Mouse (Mus musculus): Measurements from ENCODE around the gene Tbc1d7. TPM values are rescaled to one million over a fixed set of nuclear protein-coding genes. Genes with fewer than 3 reads are reported as not detected.

The Tbc1d7 gene
- polyA plus RNA-seq, 1 experiment from 2014 or later, result 20.7 TPM

DNA sequence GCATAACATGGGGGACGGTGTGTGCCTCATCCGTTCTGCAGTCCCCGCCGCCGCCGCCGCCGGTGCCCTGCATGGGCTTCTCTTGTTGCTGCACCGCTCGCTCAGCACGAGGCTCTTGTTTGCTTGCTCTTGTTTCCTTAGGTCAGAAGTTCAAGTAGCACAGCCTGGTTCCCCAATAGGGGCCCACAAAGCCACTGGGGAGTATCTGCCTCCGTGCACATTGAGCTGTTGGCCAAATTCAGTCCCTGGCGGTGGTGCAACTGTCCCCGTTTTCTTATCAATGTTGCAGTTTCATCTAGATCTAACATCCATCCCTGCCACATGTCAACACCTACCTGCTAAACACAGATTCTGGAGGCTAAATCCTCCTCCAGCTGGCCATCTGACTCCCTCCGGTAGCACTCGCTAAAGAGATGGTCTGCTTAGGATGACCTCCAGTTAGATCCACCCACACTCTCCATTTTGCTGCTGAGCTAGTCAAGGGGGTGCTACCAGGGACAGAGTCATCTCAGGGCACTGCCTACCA, 37.7 kb upstream of the Tbc1d7 start:
- Histone ChIP-seq H3K4me2 (peak overlapping the region; percentile 25), H3K4me3 (no peak overlapping the region)

GRCm38 (mm10) chr13:43206118-43206683, 34.9 kb upstream of the Tbc1d7 start:
- no peak overlapping the region for H3K27ac ChIP-seq
- no peaks in the 10 kb centered on the region for H3K36me3 ChIP-seq
- H3K9ac ChIP-seq, result no peak overlapping the region
- H3K27me3 ChIP-seq (replicated peaks), result peaks cover 24% of the 10 kb centered on the region
- no peak overlapping the region for H3K4me2 ChIP-seq
- 81% methylated on average over 12 of the region's 12 CpGs for WGBS (ENCODE audit: insufficient replicate concordance)
- H3K4me3 ChIP-seq, result no peak overlapping the region
- no peaks in the 10 kb centered on the region for H3K9me3 ChIP-seq (replicated peaks)
- no peak for ATAC-seq
- peaks cover 30% of the 10 kb centered on the region for H3K4me1 ChIP-seq

More for the DNA sequence above, 37.7 kb upstream of the Tbc1d7 start:
- Histone ChIP-seq H3K36me3 (no peaks in the 10 kb centered on the region), H3K9me3 (replicated peaks) (no peaks in the 10 kb centered on the region), H3K4me1 (peaks cover 41% of the 10 kb centered on the region), H3K27ac (no peak overlapping the region), H3K27me3 (replicated peaks) (peaks cover 23% of the 10 kb centered on the region), H3K9ac (no peak overlapping the region)
- ATAC-seq, result peak; percentile 50; the same call in 1 of the 2 replicates
- WGBS (ENCODE audit: insufficient replicate concordance), result 43% methylated on average over 16 of the region's 16 CpGs

DNA sequence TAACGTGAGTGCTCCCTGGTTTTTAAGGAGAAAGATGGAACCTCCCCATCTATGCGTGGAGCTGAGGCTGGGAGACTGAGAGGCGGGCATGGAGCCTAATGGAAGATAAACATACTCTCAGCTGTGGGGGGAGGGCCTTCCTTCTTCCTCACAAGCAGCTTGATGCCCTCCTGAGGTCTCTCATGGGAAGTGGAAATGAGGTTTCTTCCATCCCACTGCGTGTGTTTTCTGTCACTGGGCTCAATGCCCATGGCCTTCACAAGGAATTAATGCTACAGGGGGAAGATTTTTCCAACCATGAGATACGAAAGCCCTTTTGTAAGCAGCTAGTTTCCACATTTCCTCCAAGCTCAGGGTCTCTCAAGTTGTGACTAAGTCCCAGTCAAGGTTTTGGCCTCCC, 32.3 kb upstream of the Tbc1d7 start:
- Histone ChIP-seq H3K4me2 (no peak overlapping the region), H3K27me3 (replicated peaks) (peaks cover 36% of the 10 kb centered on the region), H3K27ac (no peak overlapping the region), H3K36me3 (0 out of 2 replicates have a peak, but pooled peaks cover 3% of the 10 kb centered on the region), H3K4me3 (no peak overlapping the region), H3K9me3 (replicated peaks) (no peaks in the 10 kb centered on the region), H3K9ac (no peak overlapping the region), H3K4me1 (peaks cover 7% of the 10 kb centered on the region)
- ATAC-seq, result no peak
- WGBS (ENCODE audit: insufficient replicate concordance), result 35% methylated on average over 5 of the region's 5 CpGs

DNA sequence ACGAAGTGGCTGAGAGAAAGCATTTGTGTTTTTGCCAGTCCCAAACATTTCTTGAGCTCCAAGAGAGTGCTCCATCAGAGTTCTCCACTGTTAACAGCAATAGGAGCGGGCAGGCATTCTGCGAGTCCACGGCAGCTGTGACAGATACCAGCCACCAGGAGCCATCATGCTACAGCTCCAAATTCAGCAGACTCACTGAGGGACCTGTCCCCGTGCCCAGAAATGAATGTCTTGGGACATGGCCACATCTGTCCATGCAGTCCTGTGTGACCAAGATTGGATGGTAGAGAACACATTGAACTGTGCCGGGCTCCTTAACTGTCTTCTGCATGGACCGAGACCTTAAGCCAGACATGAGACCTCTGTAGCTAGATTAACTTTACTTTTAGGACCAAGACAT, 31.9 kb upstream of the Tbc1d7 start:
- Histone ChIP-seq H3K9me3 (replicated peaks) (no peaks in the 10 kb centered on the region), H3K4me1 (peaks cover 3% of the 10 kb centered on the region; the same call in 1 of the 2 replicates), H3K4me2 (no peak overlapping the region), H3K27me3 (replicated peaks) (peaks cover 40% of the 10 kb centered on the region), H3K27ac (no peak overlapping the region), H3K4me3 (no peak overlapping the region), H3K9ac (no peak overlapping the region), H3K36me3 (0 out of 2 replicates have a peak, but pooled peaks cover 3% of the 10 kb centered on the region)
- ATAC-seq, result no peak
- WGBS (ENCODE audit: insufficient replicate concordance), result 83% methylated on average over 7 of the region's 7 CpGs

DNA sequence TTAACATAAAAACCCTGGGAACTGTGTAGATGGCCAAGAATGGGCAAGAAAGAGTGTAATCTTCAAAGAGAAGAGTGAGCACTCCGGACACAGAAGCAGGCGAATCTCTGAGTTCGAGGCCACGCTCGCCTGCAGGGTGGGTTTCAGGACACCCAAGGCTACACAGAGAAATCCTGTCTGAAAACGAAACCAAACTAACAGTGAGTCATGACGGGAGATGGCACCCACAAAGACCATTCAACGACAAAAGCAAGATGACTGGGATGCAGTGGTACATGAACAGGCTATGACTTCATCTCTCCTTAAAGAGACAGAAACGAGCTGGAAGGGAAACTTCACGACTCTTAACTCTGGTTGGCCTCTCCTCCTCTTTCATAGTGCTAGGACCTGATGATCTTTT, 31.1 kb upstream of the Tbc1d7 start:
- no peak overlapping the region for H3K4me2 ChIP-seq
- H3K9me3 ChIP-seq (replicated peaks), result no peaks in the 10 kb centered on the region
- no peaks in the 10 kb centered on the region for H3K4me1 ChIP-seq
- WGBS (ENCODE audit: insufficient replicate concordance), result 62% methylated on average over 10 of the region's 10 CpGs
- no peak overlapping the region for H3K4me3 ChIP-seq
- H3K9ac ChIP-seq, result no peak overlapping the region
- 0 out of 2 replicates have a peak, but pooled peaks cover 3% of the 10 kb centered on the region for H3K36me3 ChIP-seq
- no peak for ATAC-seq
- H3K27me3 ChIP-seq (replicated peaks), result peaks cover 49% of the 10 kb centered on the region
- no peak overlapping the region for H3K27ac ChIP-seq

DNA sequence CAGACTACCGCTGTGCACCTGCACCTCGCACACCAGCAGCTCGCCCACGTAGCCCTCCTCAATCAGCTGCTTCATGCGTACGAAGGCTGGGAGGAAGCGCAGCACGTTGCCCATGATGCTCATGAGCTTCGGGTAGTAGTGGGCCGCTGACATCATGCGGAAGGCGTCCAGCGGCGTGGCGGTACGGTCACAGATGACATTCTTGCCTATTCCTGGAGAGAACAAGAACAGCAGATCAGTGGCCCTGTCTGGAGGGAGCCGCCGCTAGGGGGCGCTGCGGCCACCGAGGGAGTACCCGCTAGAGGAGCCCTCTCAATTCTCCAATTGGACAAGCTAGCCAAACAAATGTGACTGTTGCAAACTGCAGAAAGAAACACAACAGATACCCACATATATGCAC, 29.7 kb upstream of the Tbc1d7 start:
- H3K27me3 ChIP-seq (replicated peaks), result peaks cover 61% of the 10 kb centered on the region
- ATAC-seq, result no peak
- H3K4me3 ChIP-seq, result no peak overlapping the region
- H3K36me3 ChIP-seq, result 0 out of 2 replicates have a peak, but pooled peaks cover 3% of the 10 kb centered on the region
- WGBS (ENCODE audit: insufficient replicate concordance), result 47% methylated on average over 22 of the region's 22 CpGs
- H3K4me2 ChIP-seq, result no peak overlapping the region
- no peak overlapping the region for H3K27ac ChIP-seq
- no peak overlapping the region for H3K9ac ChIP-seq
- H3K4me1 ChIP-seq, result peaks cover 10% of the 10 kb centered on the region
- H3K9me3 ChIP-seq (replicated peaks), result no peaks in the 10 kb centered on the region

- Histone ChIP-seq H3K4me3 (no peak overlapping the region), H3K4me1 (peaks cover 13% of the 10 kb centered on the region), H3K36me3 (0 out of 2 replicates have a peak, but pooled peaks cover 3% of the 10 kb centered on the region), H3K9ac (no peak overlapping the region), H3K4me2 (no peak overlapping the region), H3K27me3 (replicated peaks) (peaks cover 65% of the 10 kb centered on the region), H3K27ac (no peak overlapping the region), H3K9me3 (replicated peaks) (no peaks in the 10 kb centered on the region)
- WGBS (ENCODE audit: insufficient replicate concordance), result 86% methylated on average over 22 of the region's 22 CpGs
- no peak for ATAC-seq
Measured at GRCm38 (mm10) chr13:43200473-43200872, 29.2 kb upstream of the Tbc1d7 start.

DNA sequence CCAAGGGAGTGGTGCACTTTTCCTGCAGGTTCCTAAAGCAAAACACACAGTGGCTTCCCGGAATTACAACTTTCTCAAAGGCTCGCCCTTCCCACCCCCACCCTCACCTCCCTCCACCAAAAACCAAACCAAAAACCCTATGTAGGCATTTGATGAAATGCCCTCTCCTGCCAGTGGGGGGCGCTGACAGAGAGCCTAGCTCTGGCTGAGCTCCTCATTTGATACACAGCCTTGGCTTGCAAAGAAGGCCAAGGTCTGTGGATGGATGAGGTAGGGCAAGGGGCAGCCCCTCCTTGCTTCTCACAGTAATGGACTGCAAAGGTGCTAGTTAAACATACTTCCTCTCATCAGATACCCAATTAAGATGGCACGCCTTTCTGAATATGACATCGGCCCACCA, 28.4 kb upstream of the Tbc1d7 start:
- no peaks in the 10 kb centered on the region for H3K9me3 ChIP-seq (replicated peaks)
- no peak overlapping the region for H3K4me2 ChIP-seq
- H3K27me3 ChIP-seq (replicated peaks), result peaks cover 71% of the 10 kb centered on the region
- 0 out of 2 replicates have a peak, but pooled peaks cover 3% of the 10 kb centered on the region for H3K36me3 ChIP-seq
- H3K4me3 ChIP-seq, result no peak overlapping the region
- H3K9ac ChIP-seq, result no peak overlapping the region
- peaks cover 13% of the 10 kb centered on the region for H3K4me1 ChIP-seq
- no peak for ATAC-seq
- WGBS (ENCODE audit: insufficient replicate concordance), result 59% methylated on average over 5 of the region's 5 CpGs
- no peak overlapping the region for H3K27ac ChIP-seq

DNA sequence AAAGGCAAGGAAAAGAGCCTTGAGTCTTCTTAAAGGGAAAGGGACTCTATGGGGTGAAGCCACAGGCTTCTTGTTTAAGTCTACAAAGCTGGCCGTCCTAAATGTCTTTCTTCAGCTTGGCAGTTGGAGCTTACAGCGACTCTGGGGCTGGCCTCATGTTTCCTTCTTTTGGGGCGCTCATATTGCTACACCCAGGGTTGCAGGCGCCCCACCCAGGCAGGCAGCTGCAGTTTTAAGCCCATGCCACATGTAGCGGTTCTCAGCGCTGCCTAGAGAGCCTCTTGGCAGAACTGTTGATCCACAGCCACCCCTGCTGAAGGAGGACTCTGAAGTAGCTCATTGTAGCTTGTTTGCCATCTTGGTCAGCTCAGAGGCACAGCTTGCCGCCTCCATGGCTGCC, 28.0 kb upstream of the Tbc1d7 start:
- Histone ChIP-seq H3K27me3 (replicated peaks) (peaks cover 74% of the 10 kb centered on the region), H3K36me3 (0 out of 2 replicates have a peak, but pooled peaks cover 3% of the 10 kb centered on the region), H3K9me3 (replicated peaks) (no peaks in the 10 kb centered on the region), H3K9ac (no peak overlapping the region), H3K27ac (no peak overlapping the region), H3K4me3 (no peak overlapping the region), H3K4me2 (no peak overlapping the region), H3K4me1 (peaks cover 13% of the 10 kb centered on the region)
- WGBS (ENCODE audit: insufficient replicate concordance), result 79% methylated on average over 7 of the region's 7 CpGs
- ATAC-seq, result no peak

- no peaks in the 10 kb centered on the region for H3K9me3 ChIP-seq (replicated peaks)
- H3K4me3 ChIP-seq, result no peak overlapping the region
- no peak overlapping the region for H3K4me2 ChIP-seq
- no peak overlapping the region for H3K9ac ChIP-seq
- 34% methylated on average over 6 of the region's 6 CpGs for WGBS (ENCODE audit: insufficient replicate concordance)
- 0 out of 2 replicates have a peak, but pooled peaks cover 3% of the 10 kb centered on the region for H3K36me3 ChIP-seq
- ATAC-seq, result no peak
- no peak overlapping the region for H3K27ac ChIP-seq
- H3K4me1 ChIP-seq, result peaks cover 33% of the 10 kb centered on the region
- H3K27me3 ChIP-seq (replicated peaks), result peaks cover 71% of the 10 kb centered on the region
Measured at GRCm38 (mm10) chr13:43197187-43197586, 25.9 kb upstream of the Tbc1d7 start.

DNA sequence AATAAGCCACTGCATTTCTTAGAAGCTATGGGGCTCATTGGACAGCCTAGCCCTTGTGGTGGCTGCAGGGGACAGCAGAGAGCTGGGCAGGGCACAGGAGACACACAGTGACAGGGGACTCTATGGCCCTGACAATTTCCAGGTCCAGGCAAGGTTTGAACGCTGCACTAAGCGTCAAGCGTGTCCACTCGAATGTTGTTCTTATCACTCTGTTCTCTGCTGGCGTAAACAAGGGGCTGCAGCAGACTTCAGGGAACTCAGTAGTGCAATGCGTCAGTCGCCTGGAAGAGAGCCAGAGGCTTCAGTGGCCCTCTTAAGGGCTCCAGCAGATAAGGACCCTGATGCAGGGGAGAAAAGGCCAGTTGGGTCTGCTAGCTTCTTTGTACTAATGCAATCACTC, 24.7 kb upstream of the Tbc1d7 start:
- H3K36me3 ChIP-seq, result 0 out of 2 replicates have a peak, but pooled peaks cover 3% of the 10 kb centered on the region
- H3K4me2 ChIP-seq, result no peak overlapping the region
- H3K4me1 ChIP-seq, result peaks cover 45% of the 10 kb centered on the region
- no peak overlapping the region for H3K9ac ChIP-seq
- peaks cover 81% of the 10 kb centered on the region for H3K27me3 ChIP-seq (replicated peaks)
- H3K4me3 ChIP-seq, result no peak overlapping the region
- no peak for ATAC-seq
- 11% methylated on average over 7 of the region's 7 CpGs for WGBS (ENCODE audit: insufficient replicate concordance)
- H3K9me3 ChIP-seq (replicated peaks), result no peaks in the 10 kb centered on the region
- H3K27ac ChIP-seq, result no peak overlapping the region

DNA sequence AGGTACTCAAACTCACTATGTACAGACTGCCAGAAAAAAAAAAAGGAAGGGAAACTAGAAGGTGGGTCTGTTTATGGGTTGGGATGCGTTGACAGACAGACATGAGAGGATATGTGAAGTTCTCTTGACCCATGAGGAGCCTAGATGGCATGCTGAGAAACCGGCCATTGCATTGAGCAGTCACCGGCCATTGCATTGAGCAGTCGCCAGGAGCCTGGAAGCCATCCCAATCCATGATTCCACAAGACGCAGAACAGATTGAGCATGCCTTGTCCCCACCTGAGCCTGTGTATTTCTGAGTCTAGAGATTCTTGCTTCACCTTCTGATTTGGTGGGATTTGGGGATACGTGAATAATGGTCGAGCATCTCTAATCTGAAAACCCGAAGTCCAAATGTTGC, 22.6 kb upstream of the Tbc1d7 start:
- Histone ChIP-seq H3K9me3 (replicated peaks) (no peaks in the 10 kb centered on the region), H3K4me1 (peaks cover 49% of the 10 kb centered on the region), H3K4me3 (no peak overlapping the region), H3K36me3 (no peaks in the 10 kb centered on the region), H3K27ac (no peak overlapping the region), H3K4me2 (no peak overlapping the region), H3K9ac (no peak overlapping the region), H3K27me3 (replicated peaks) (peaks cover 78% of the 10 kb centered on the region)
- no peak for ATAC-seq
- WGBS (ENCODE audit: insufficient replicate concordance), result 68% methylated on average over 8 of the region's 8 CpGs
